Mouse (Mus musculus): ENCODE data around the gene Atp11a. TPM values are rescaled to one million over a fixed set of nuclear protein-coding genes. Genes with fewer than 3 reads are reported as not detected.

Atp11a gene
- polyA plus RNA-seq, 1 experiment = 12.8 TPM

DNA sequence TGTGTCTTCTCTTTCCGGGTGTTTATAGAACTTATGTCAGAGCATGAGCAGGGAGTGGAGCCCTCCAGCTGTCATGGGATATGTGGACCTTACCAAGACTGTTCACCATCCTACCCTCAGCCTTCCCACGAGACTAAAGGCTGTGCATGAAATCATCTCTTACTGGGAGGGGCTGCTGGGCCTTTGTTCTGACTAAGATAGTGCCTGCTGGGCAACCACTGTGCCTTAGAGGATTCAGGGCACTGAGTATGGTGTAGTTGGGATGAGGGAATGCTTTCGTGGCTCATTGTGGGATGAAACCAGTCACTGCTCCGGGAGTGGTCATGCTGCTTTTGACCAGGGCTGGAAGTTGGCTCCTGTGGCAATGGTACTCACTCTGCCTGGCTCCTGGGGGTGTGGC, 48.8 kb downstream of the Atp11a start:
- Histone ChIP-seq H3K36me3 (ENCODE audit: control insufficient read depth, insufficient read depth, low read length) (no peaks in the 10 kb centered on the region), H3K27me3 (ENCODE audit: control insufficient read depth, insufficient read depth, low read length) (no peaks in the 10 kb centered on the region), H3K4me3 (ENCODE audit: low read depth, low read length) (no peak overlapping the region), H3K27ac (ENCODE audit: insufficient read depth, low read depth, low read length) (no peak overlapping the region), H3K4me1 (ENCODE audit: control insufficient read depth, insufficient read depth, insufficient read length, low read length) (no peaks in the 10 kb centered on the region; the same call in 1 of the 2 replicates)
- no peak for TF ChIP-seq CTCF (IDR thresholded peaks at IDR 0.05; ENCODE audit: extremely low read depth, insufficient read length, insufficient replicate concordance, low read depth, low read length)
- TF ChIP-seq POLR2A (IDR thresholded peaks at IDR 0.05; ENCODE audit: low read depth, low read length) = no peak
- 56% methylated on average over 4 of the region's 4 CpGs for WGBS

DNA sequence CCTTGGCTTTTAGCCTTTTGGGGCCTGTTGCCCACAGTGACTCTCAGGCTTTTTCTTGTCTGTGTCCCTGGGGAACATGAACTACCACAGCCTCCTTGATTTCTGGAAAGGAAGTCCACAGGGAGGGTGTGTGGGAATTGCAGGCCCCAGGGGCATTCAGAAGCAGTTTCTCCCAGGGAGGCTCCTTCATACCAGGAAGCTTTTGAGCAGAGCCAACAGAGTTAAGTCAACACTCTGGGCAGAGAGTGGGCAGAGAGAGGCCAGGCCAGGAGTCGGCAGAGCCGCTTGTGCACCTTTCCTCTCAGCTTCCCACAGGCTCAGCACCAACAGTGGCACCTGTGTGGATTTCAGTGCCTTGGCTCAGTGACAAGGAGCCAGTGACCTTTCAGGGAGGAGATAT, 51.2 kb downstream of the Atp11a start:
- 64% methylated on average over 2 of the region's 2 CpGs for WGBS
- Histone ChIP-seq H3K4me3 (ENCODE audit: low read depth, low read length) (no peak overlapping the region), H3K27me3 (ENCODE audit: control insufficient read depth, insufficient read depth, low read length) (no peaks in the 10 kb centered on the region), H3K36me3 (ENCODE audit: control insufficient read depth, insufficient read depth, low read length) (no peaks in the 10 kb centered on the region), H3K27ac (ENCODE audit: insufficient read depth, low read depth, low read length) (no peak overlapping the region), H3K4me1 (ENCODE audit: control insufficient read depth, insufficient read depth, insufficient read length, low read length) (no peaks in the 10 kb centered on the region)
- TF ChIP-seq CTCF (IDR thresholded peaks at IDR 0.05; ENCODE audit: extremely low read depth, insufficient read length, insufficient replicate concordance, low read depth, low read length) (no peak), POLR2A (IDR thresholded peaks at IDR 0.05; ENCODE audit: low read depth, low read length) (no peak)

DNA sequence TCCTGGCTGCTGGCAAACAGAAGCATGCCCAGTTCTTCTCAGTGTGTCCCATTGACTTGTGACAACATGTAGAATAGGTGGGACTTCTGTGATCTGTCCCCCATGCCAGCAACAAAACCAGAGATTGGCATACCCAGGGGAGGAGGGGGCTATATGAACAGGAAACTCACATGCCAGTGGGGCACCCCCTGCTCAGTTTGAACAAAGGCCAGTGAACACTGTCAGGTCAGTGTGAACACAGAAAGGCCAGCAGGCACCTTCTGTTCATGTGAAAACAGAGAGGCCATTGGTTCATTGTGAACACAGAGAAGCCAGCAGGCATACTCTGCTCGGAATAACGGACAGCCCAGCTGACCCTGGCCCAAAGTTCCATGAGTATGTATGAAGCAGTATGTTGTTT, 52.7 kb downstream of the Atp11a start:
- WGBS = 93% methylated on average over 2 of the region's 2 CpGs
- H3K4me1 ChIP-seq (ENCODE audit: control insufficient read depth, insufficient read depth, insufficient read length, low read length) = no peaks in the 10 kb centered on the region
- H3K4me3 ChIP-seq (ENCODE audit: low read depth, low read length) = no peak overlapping the region
- no peak for TF ChIP-seq POLR2A (IDR thresholded peaks at IDR 0.05; ENCODE audit: low read depth, low read length)
- no peak for TF ChIP-seq CTCF (IDR thresholded peaks at IDR 0.05; ENCODE audit: extremely low read depth, insufficient read length, insufficient replicate concordance, low read depth, low read length)
- H3K27me3 ChIP-seq (ENCODE audit: control insufficient read depth, insufficient read depth, low read length) = no peaks in the 10 kb centered on the region
- no peaks in the 10 kb centered on the region for H3K36me3 ChIP-seq (ENCODE audit: control insufficient read depth, insufficient read depth, low read length)
- no peak overlapping the region for H3K27ac ChIP-seq (ENCODE audit: insufficient read depth, low read depth, low read length)

DNA sequence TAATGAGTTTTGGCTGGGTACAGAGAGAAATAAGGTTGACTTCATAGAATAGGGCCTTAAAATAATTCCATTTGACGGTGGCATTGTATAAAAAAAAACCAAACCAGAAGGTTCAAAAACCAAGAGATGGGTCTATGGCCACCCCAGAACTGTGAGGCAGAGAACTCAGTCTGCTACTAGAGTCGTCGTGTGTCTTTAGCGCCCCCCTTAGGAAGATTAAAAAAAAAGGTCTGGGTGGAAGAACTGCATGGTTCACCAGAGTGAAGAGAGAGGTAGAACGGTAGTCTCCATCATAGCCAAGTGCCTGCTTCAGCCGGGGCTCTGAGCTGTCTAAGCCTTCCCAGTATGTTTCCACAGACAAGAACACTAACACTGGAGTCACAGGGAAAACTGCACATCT, 54.4 kb downstream of the Atp11a start:
- H3K4me1 ChIP-seq (ENCODE audit: control insufficient read depth, insufficient read depth, insufficient read length, low read length) = no peaks in the 10 kb centered on the region
- WGBS = 54% methylated on average over 6 of the region's 6 CpGs
- H3K36me3 ChIP-seq (ENCODE audit: control insufficient read depth, insufficient read depth, low read length) = no peaks in the 10 kb centered on the region
- no peak overlapping the region for H3K4me3 ChIP-seq (ENCODE audit: low read depth, low read length)
- TF ChIP-seq CTCF (IDR thresholded peaks at IDR 0.05; ENCODE audit: extremely low read depth, insufficient read length, insufficient replicate concordance, low read depth, low read length) (no peak), POLR2A (IDR thresholded peaks at IDR 0.05; ENCODE audit: low read depth, low read length) (no peak)
- no peaks in the 10 kb centered on the region for H3K27me3 ChIP-seq (ENCODE audit: control insufficient read depth, insufficient read depth, low read length)
- H3K27ac ChIP-seq (ENCODE audit: insufficient read depth, low read depth, low read length) = no peak overlapping the region

DNA sequence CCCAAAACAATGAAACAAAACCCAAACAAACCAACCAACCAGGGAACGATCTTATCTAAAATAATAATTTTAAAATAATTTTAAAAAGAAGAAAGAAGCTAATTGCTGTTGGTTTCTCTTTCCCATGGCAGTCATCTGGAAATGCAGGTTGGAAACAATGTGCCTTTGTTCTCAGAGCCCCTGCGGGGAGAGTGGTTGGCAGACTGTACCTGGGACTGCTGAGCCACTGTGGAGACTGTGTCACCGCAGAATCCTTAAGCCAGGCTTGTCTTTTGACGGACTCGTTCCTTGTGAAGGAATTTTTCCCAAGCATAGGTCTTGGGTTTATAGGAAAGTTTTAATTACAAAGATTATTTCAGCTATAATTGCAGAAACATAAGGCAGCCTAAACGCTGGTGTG, 59.6 kb downstream of the Atp11a start:
- Histone ChIP-seq H3K27me3 (ENCODE audit: control insufficient read depth, insufficient read depth, low read length) (no peaks in the 10 kb centered on the region), H3K27ac (ENCODE audit: insufficient read depth, low read depth, low read length) (no peak overlapping the region), H3K4me1 (ENCODE audit: control insufficient read depth, insufficient read depth, insufficient read length, low read length) (no peaks in the 10 kb centered on the region), H3K4me3 (ENCODE audit: low read depth, low read length) (no peak overlapping the region), H3K36me3 (ENCODE audit: control insufficient read depth, insufficient read depth, low read length) (no peaks in the 10 kb centered on the region)
- TF ChIP-seq CTCF (IDR thresholded peaks at IDR 0.05; ENCODE audit: extremely low read depth, insufficient read length, insufficient replicate concordance, low read depth, low read length) (no peak), POLR2A (IDR thresholded peaks at IDR 0.05; ENCODE audit: low read depth, low read length) (no peak)
- WGBS = 46% methylated on average over 6 of the region's 6 CpGs

DNA sequence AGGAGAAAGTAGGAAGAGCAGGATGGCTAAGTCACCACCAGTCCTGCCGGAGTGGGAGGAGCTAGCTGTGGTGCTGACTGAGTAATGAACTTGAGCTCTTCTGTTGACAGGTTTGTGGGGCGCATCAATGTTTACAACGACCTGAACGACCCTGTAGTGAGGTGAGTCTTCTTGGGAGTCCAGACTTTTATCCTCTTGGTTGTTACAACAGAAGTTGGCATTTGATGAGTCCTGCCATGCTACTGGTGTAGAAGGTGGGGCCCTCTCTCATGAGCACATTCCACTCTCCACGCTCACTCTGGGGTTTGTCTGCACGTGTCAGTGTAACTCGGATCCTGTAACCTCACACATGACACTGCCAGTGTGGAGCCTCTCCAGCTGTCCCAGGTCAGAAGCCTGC, 66.1 kb downstream of the Atp11a start:
- H3K27me3 ChIP-seq (ENCODE audit: control insufficient read depth, insufficient read depth, low read length) = no peaks in the 10 kb centered on the region
- no peaks in the 10 kb centered on the region; the same call in 1 of the 2 replicates for H3K36me3 ChIP-seq (ENCODE audit: control insufficient read depth, insufficient read depth, low read length)
- peaks cover 2% of the 10 kb centered on the region; the same call in 1 of the 2 replicates for H3K4me1 ChIP-seq (ENCODE audit: control insufficient read depth, insufficient read depth, insufficient read length, low read length)
- no peak for TF ChIP-seq CTCF (IDR thresholded peaks at IDR 0.05; ENCODE audit: extremely low read depth, insufficient read length, insufficient replicate concordance, low read depth, low read length)
- TF ChIP-seq POLR2A (IDR thresholded peaks at IDR 0.05; ENCODE audit: low read depth, low read length) = no peak
- no peak overlapping the region for H3K27ac ChIP-seq (ENCODE audit: insufficient read depth, low read depth, low read length)
- H3K4me3 ChIP-seq (ENCODE audit: low read depth, low read length) = no peak overlapping the region
- 87% methylated on average over 7 of the region's 7 CpGs for WGBS

DNA sequence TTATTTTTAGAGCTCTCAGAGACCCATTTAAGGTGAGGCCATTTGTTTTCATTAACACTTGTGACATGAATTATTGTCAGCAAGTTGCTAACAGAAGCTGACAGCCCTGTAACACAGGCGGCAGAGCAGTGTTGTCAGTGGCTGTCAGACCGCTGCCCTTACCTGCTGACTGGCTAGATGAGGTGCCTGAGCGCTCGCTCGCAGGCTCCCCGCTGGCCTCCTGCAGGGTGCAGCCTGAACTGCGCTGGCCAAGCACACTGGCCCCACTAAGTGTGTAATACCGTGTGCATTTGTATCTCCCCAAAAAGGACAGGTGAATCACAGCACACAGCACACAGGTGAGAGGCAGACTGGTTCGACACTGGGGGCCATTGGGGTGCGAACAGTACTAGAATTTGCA, 67.7 kb downstream of the Atp11a start:
- Histone ChIP-seq H3K27me3 (ENCODE audit: control insufficient read depth, insufficient read depth, low read length) (no peaks in the 10 kb centered on the region), H3K4me1 (ENCODE audit: control insufficient read depth, insufficient read depth, insufficient read length, low read length) (peaks cover 2% of the 10 kb centered on the region; the same call in 1 of the 2 replicates), H3K4me3 (ENCODE audit: low read depth, low read length) (no peak overlapping the region), H3K27ac (ENCODE audit: insufficient read depth, low read depth, low read length) (no peak overlapping the region), H3K36me3 (ENCODE audit: control insufficient read depth, insufficient read depth, low read length) (no peaks in the 10 kb centered on the region; the same call in 1 of the 2 replicates)
- WGBS = 91% methylated on average over 10 of the region's 10 CpGs
- TF ChIP-seq POLR2A (IDR thresholded peaks at IDR 0.05; ENCODE audit: low read depth, low read length) (no peak), CTCF (IDR thresholded peaks at IDR 0.05; ENCODE audit: extremely low read depth, insufficient read length, insufficient replicate concordance, low read depth, low read length) (no peak)

All from small intestine, adult 2 months (tissue).